Mouse (Mus musculus) liver, embryonic 13.5 days (tissue): ENCODE results near the gene Akain1. TPM values are rescaled to one million over a fixed set of nuclear protein-coding genes. Genes with fewer than 3 reads are reported as not detected.

ENCODE experiments used
- ATAC-seq: fragments of 200-750 bp; cut with Nextera tagmentation; 2 replicates; pipeline ENCODE4 v1.8.0; 2017; ENCODE audit warnings: low read depth, mild to moderate bottlenecking, moderate number of reproducible peaks, moderate library complexity
- DNase-seq: peaks from one replicate; pipeline ENCODE4 v3.0.0; 2022
- H3K27ac ChIP-seq: fragments of 300-500 bp; sonication (generic); 2 replicates; pipeline ENCODE4 v1.5.1; 2015; ENCODE audit warnings: moderate library complexity, mild to moderate bottlenecking, inconsistent platforms
- H3K27me3 ChIP-seq: fragments of 300-500 bp; sonication (generic); 2 replicates; pipeline ENCODE4 v1.6.1; 2015; ENCODE audit warnings: mild to moderate bottlenecking, inconsistent platforms
- H3K36me3 ChIP-seq: fragments of 300-500 bp; sonication (generic); 2 replicates; pipeline ENCODE4 v1.6.1; 2015; ENCODE audit warnings: mild to moderate bottlenecking, inconsistent platforms
- H3K4me1 ChIP-seq: fragments of 300-500 bp; sonication (generic); replicated peaks from 2 replicates; pipeline ENCODE4 v1.6.1; 2015; ENCODE audit warnings: inconsistent platforms
- H3K4me2 ChIP-seq: fragments of 300-500 bp; sonication (generic); 2 replicates; pipeline ENCODE4 v1.6.1; 2015; ENCODE audit warnings: inconsistent platforms, mild to moderate bottlenecking, moderate library complexity
- H3K4me3 ChIP-seq: fragments of 300-500 bp; sonication (generic); replicated peaks from 2 replicates; pipeline ENCODE4 v1.5.1; 2015; ENCODE audit warnings: mild to moderate bottlenecking, inconsistent platforms
- H3K9ac ChIP-seq: fragments of 300-500 bp; sonication (generic); 2 replicates; pipeline ENCODE4 v1.6.1; 2015; ENCODE audit warnings: mild to moderate bottlenecking, inconsistent platforms
- H3K9me3 ChIP-seq: fragments of 300-500 bp; sonication (generic); replicated peaks from 2 replicates; pipeline ENCODE4 v1.6.1; 2016; ENCODE audit warnings: inconsistent platforms
- WGBS: fragments of 180-500 bp; shearing (Covaris S2); methylation state at CpG from one replicate; pipeline ENCODE4 v1.1.7; 2015; ENCODE audit not compliant: insufficient replicate concordance; 5-methylcytosine and 5-hydroxymethylcytosine counted together
- polyA plus RNA-seq: library from polyadenylated mRNA; unstranded; fragments of >200 nt; fragmentation: Nextera tagmentation; extraction: Ambion mirVana; gene quantifications from 2 replicates; pipeline ENCODE4 v1.2.1, GENCODE M21; 2015

The Akain1 gene
- polyA plus RNA-seq, 1 experiment from 2014 or later: not detected

GRCm38 (mm10) chr17:69439571-69440480 lies 700 bp downstream of the Akain1 start:
- H3K36me3 ChIP-seq: no peaks in the 10 kb centered on the region
- H3K4me1 ChIP-seq: peaks cover 9% of the 10 kb centered on the region
- ATAC-seq (0 out of 2 replicates have a peak, but pooled peaks have one; percentile 15), DNase-seq (no peak)
- peak overlapping the region; percentile 27 for H3K4me3 ChIP-seq
- H3K9me3 ChIP-seq: no peaks in the 10 kb centered on the region
- no peak overlapping the region for H3K27ac ChIP-seq
- H3K9ac ChIP-seq: no peak overlapping the region
- peaks cover 57% of the 10 kb centered on the region for H3K27me3 ChIP-seq
- peak overlapping the region; percentile 52 for H3K4me2 ChIP-seq
- WGBS: 2% methylated on average over 51 of the region's 52 CpGs

- peaks cover 51% of the 10 kb centered on the region for H3K27me3 ChIP-seq
- DNase-seq (no peak), ATAC-seq (no peak)
- 9% methylated on average over 9 of the region's 9 CpGs for WGBS
- no peaks in the 10 kb centered on the region for H3K9me3 ChIP-seq
- H3K36me3 ChIP-seq: no peaks in the 10 kb centered on the region
- no peak overlapping the region for H3K9ac ChIP-seq
- no peak overlapping the region for H3K27ac ChIP-seq
- no peak overlapping the region for H3K4me3 ChIP-seq
- H3K4me1 ChIP-seq: peaks cover 9% of the 10 kb centered on the region
- H3K4me2 ChIP-seq: no peak overlapping the region
Measured at GRCm38 (mm10) chr17:69441041-69441440, 1.9 kb downstream of the Akain1 start.

GRCm38 (mm10) chr17:69448679-69449078 lies 9.6 kb downstream of the Akain1 start:
- no peaks in the 10 kb centered on the region for H3K4me1 ChIP-seq

GRCm38 (mm10) chr17:69461680-69462079 lies 22.6 kb downstream of the Akain1 start:
- H3K4me1 ChIP-seq: no peaks in the 10 kb centered on the region
- H3K9ac ChIP-seq: no peak overlapping the region
- H3K27me3 ChIP-seq: no peaks in the 10 kb centered on the region
- no peaks in the 10 kb centered on the region for H3K36me3 ChIP-seq
- H3K4me2 ChIP-seq: no peak overlapping the region
- ATAC-seq: no peak
- H3K9me3 ChIP-seq: no peaks in the 10 kb centered on the region
- DNase-seq: no peak
- no peak overlapping the region for H3K4me3 ChIP-seq
- no peak overlapping the region for H3K27ac ChIP-seq
- WGBS: 62% methylated on average over 7 of the region's 7 CpGs

More at GRCm38 (mm10) chr17:69448679-69449078, 9.6 kb downstream of the Akain1 start:
- ATAC-seq (no peak), DNase-seq (no peak)
- no peak overlapping the region for H3K4me2 ChIP-seq
- no peaks in the 10 kb centered on the region for H3K9me3 ChIP-seq
- H3K36me3 ChIP-seq: no peaks in the 10 kb centered on the region
- no peak overlapping the region for H3K9ac ChIP-seq
- no peak overlapping the region for H3K27ac ChIP-seq
- H3K4me3 ChIP-seq: no peak overlapping the region
- no peaks in the 10 kb centered on the region for H3K27me3 ChIP-seq

- no peaks in the 10 kb centered on the region for H3K36me3 ChIP-seq
- H3K27me3 ChIP-seq: no peaks in the 10 kb centered on the region
- H3K9ac ChIP-seq: no peak overlapping the region
- no peaks in the 10 kb centered on the region for H3K4me1 ChIP-seq
- DNase-seq: no peak
- WGBS: 71% methylated on average over 3 of the region's 3 CpGs
- no peak overlapping the region for H3K4me3 ChIP-seq
- no peak overlapping the region for H3K4me2 ChIP-seq
- no peaks in the 10 kb centered on the region for H3K9me3 ChIP-seq
- no peak overlapping the region for H3K27ac ChIP-seq
- no peak for ATAC-seq
Measured at GRCm38 (mm10) chr17:69463037-69463436, 23.9 kb downstream of the Akain1 start.

- Histone ChIP-seq H3K27ac (no peak overlapping the region), H3K4me1 (no peaks in the 10 kb centered on the region), H3K27me3 (no peaks in the 10 kb centered on the region), H3K9me3 (no peaks in the 10 kb centered on the region), H3K9ac (no peak overlapping the region), H3K4me3 (no peak overlapping the region), H3K4me2 (no peak overlapping the region), H3K36me3 (no peaks in the 10 kb centered on the region)
- 51% methylated on average over 10 of the region's 10 CpGs for WGBS
- ATAC-seq: no peak
- DNase-seq: no peak
Measured at GRCm38 (mm10) chr17:69471171-69471570, 32.0 kb downstream of the Akain1 start.

- no peak overlapping the region for H3K9ac ChIP-seq
- no peak overlapping the region for H3K4me3 ChIP-seq
- H3K9me3 ChIP-seq: no peaks in the 10 kb centered on the region
- no peak for ATAC-seq
- no peaks in the 10 kb centered on the region for H3K36me3 ChIP-seq
- no peak for DNase-seq
- no peaks in the 10 kb centered on the region for H3K27me3 ChIP-seq
- WGBS: 48% methylated on average over 9 of the region's 9 CpGs
- H3K4me1 ChIP-seq: no peaks in the 10 kb centered on the region
- H3K4me2 ChIP-seq: no peak overlapping the region
- no peak overlapping the region for H3K27ac ChIP-seq
Measured at GRCm38 (mm10) chr17:69472401-69472800, 33.3 kb downstream of the Akain1 start.

- 59% methylated on average over 4 of the region's 4 CpGs for WGBS
- DNase-seq (no peak), ATAC-seq (no peak)
- Histone ChIP-seq H3K4me3 (no peak overlapping the region), H3K9ac (no peak overlapping the region), H3K4me2 (no peak overlapping the region), H3K27me3 (no peaks in the 10 kb centered on the region), H3K36me3 (no peaks in the 10 kb centered on the region), H3K9me3 (no peaks in the 10 kb centered on the region), H3K27ac (no peak overlapping the region), H3K4me1 (no peaks in the 10 kb centered on the region)
Measured at GRCm38 (mm10) chr17:69474084-69474483, 35.0 kb downstream of the Akain1 start.

- no peak overlapping the region for H3K27ac ChIP-seq
- peak; percentile 24 for DNase-seq
Measured at GRCm38 (mm10) chr17:69475423-69475822, 36.3 kb downstream of the Akain1 start.

GRCm38 (mm10) chr17:69477526-69477925 lies 38.4 kb downstream of the Akain1 start:
- H3K4me2 ChIP-seq: no peak overlapping the region
- H3K36me3 ChIP-seq: no peaks in the 10 kb centered on the region
- H3K9me3 ChIP-seq: no peaks in the 10 kb centered on the region
- H3K9ac ChIP-seq: no peak overlapping the region
- no peak for DNase-seq
- WGBS: 27% methylated on average over 2 of the region's 2 CpGs
- H3K27me3 ChIP-seq: no peaks in the 10 kb centered on the region
- H3K4me1 ChIP-seq: no peaks in the 10 kb centered on the region
- no peak overlapping the region for H3K27ac ChIP-seq
- H3K4me3 ChIP-seq: no peak overlapping the region
- no peak for ATAC-seq

More at GRCm38 (mm10) chr17:69475423-69475822, 36.3 kb downstream of the Akain1 start:
- H3K9ac ChIP-seq: peak overlapping the region; percentile 39; the same call in 1 of the 2 replicates
- peak overlapping the region; percentile 64 for H3K4me2 ChIP-seq
- no peaks in the 10 kb centered on the region for H3K9me3 ChIP-seq
- ATAC-seq: peak; percentile 60
- H3K4me3 ChIP-seq: peak overlapping the region; percentile 49
- H3K4me1 ChIP-seq: no peaks in the 10 kb centered on the region
- no peaks in the 10 kb centered on the region for H3K36me3 ChIP-seq
- WGBS: under 1% methylated on average over 20 of the region's 20 CpGs
- H3K27me3 ChIP-seq: no peaks in the 10 kb centered on the region

GRCm38 (mm10) chr17:69479261-69479660 lies 40.1 kb downstream of the Akain1 start:
- no peak overlapping the region for H3K4me2 ChIP-seq
- no peaks in the 10 kb centered on the region for H3K27me3 ChIP-seq
- H3K9ac ChIP-seq: no peak overlapping the region
- no peak overlapping the region for H3K27ac ChIP-seq
- ATAC-seq: no peak
- no peaks in the 10 kb centered on the region for H3K36me3 ChIP-seq
- no peak for DNase-seq
- WGBS: 68% methylated on average over 4 of the region's 4 CpGs
- no peaks in the 10 kb centered on the region for H3K9me3 ChIP-seq
- H3K4me1 ChIP-seq: no peaks in the 10 kb centered on the region
- H3K4me3 ChIP-seq: no peak overlapping the region

GRCm38 (mm10) chr17:69487116-69487515 lies 48.0 kb downstream of the Akain1 start:
- H3K9me3 ChIP-seq: no peaks in the 10 kb centered on the region; the same call in 1 of the 2 replicates
- ATAC-seq (no peak), DNase-seq (no peak)
- no peaks in the 10 kb centered on the region for H3K36me3 ChIP-seq
- H3K27ac ChIP-seq: no peak overlapping the region
- no peak overlapping the region for H3K4me2 ChIP-seq
- WGBS: 74% methylated on average over 12 of the region's 12 CpGs
- no peak overlapping the region for H3K9ac ChIP-seq
- no peaks in the 10 kb centered on the region for H3K4me1 ChIP-seq
- H3K27me3 ChIP-seq: no peaks in the 10 kb centered on the region
- H3K4me3 ChIP-seq: no peak overlapping the region
